Mouse (Mus musculus) embryonic facial prominence, embryonic 15.5 days (tissue): Measurements from ENCODE around the gene Prpf40a. TPM values are rescaled to one million over a fixed set of nuclear protein-coding genes. Genes with fewer than 3 reads are reported as not detected.

ENCODE experiments used
- ATAC-seq: fragments of 200-750 bp; cut with Nextera tagmentation; 2 replicates; pipeline ENCODE4 v1.8.0; 2017; ENCODE audit warnings: low read depth, moderate TSS enrichment; ENCODE audit not compliant: insufficient number of reproducible peaks, low FRiP score, low TSS enrichment
- H3K27ac ChIP-seq: fragments of 300-500 bp; sonication (generic); replicated peaks from 2 replicates; pipeline ENCODE4 v1.5.1; 2015; ENCODE audit warnings: mild to moderate bottlenecking, inconsistent platforms
- H3K27me3 ChIP-seq: fragments of 300-500 bp; sonication (generic); 2 replicates; pipeline ENCODE4 v1.6.1; 2015; ENCODE audit warnings: inconsistent platforms
- H3K36me3 ChIP-seq: fragments of 300-500 bp; sonication (generic); 2 replicates; pipeline ENCODE4 v1.6.1; 2015; ENCODE audit warnings: mild to moderate bottlenecking, inconsistent platforms
- H3K4me1 ChIP-seq: fragments of 300-500 bp; sonication (generic); 2 replicates; pipeline ENCODE4 v1.6.1; 2015; ENCODE audit warnings: inconsistent platforms
- H3K4me2 ChIP-seq: fragments of 300-500 bp; sonication (generic); replicated peaks from 2 replicates; pipeline ENCODE4 v1.6.1; 2015; ENCODE audit warnings: mild to moderate bottlenecking, inconsistent platforms
- H3K4me3 ChIP-seq: fragments of 300-500 bp; sonication (generic); replicated peaks from 2 replicates; pipeline ENCODE4 v1.5.1; 2015; ENCODE audit warnings: mild to moderate bottlenecking, inconsistent platforms
- H3K9ac ChIP-seq: fragments of 300-500 bp; sonication (generic); 2 replicates; pipeline ENCODE4 v1.6.1; 2015; ENCODE audit warnings: inconsistent platforms
- H3K9me3 ChIP-seq: fragments of 300-500 bp; sonication (generic); replicated peaks from 2 replicates; pipeline ENCODE4 v1.6.1; 2016; ENCODE audit warnings: inconsistent platforms
- WGBS: fragments of 180-500 bp; shearing (Covaris S2); methylation state at CpG from one replicate; pipeline ENCODE4 v1.1.7; 2015; 5-methylcytosine and 5-hydroxymethylcytosine counted together
- polyA plus RNA-seq: library from polyadenylated mRNA; unstranded; fragments of >200 nt; fragmentation: Nextera tagmentation; extraction: Ambion mirVana; gene quantifications from 2 replicates; pipeline ENCODE4 v1.2.1, GENCODE M21; 2015

Prpf40a gene
- polyA plus RNA-seq = 126 and 130 TPM in 2 replicates

- H3K4me2 ChIP-seq = peak within 1 kb of the TSS; percentile 60
- H3K27me3 ChIP-seq = no peaks in the 10 kb centered on the region
- H3K36me3 ChIP-seq = peaks cover 8% of the 10 kb centered on the region; the same call in 1 of the 2 replicates
- H3K9ac ChIP-seq = peak within 1 kb of the TSS; percentile 93
- WGBS = under 1% methylated on average over 53 of the region's 53 CpGs
- H3K27ac ChIP-seq = peak within 1 kb of the TSS; percentile 99
- peaks cover 10% of the 10 kb centered on the region for H3K4me1 ChIP-seq
- H3K4me3 ChIP-seq = peak within 1 kb of the TSS; percentile 82
- ATAC-seq = peak; percentile 98
- no peaks in the 10 kb centered on the region for H3K9me3 ChIP-seq
Observed at GRCm38 (mm10) chr2:53190684-53191511, at the start of gene Prpf40a. Gene Prpf40a (minus strand): TSS chr2:53191284.

GRCm38 (mm10) chr2:53222242-53222641 lies 31.2 kb upstream of the Prpf40a start:
- no peak for ATAC-seq

GRCm38 (mm10) chr2:53213493-53213892 lies 22.4 kb upstream of the Prpf40a start:
- WGBS = 90% methylated on average over 1 of the region's 1 CpGs
- Histone ChIP-seq H3K27me3 (no peaks in the 10 kb centered on the region), H3K9ac (no peak overlapping the region), H3K36me3 (peaks cover 28% of the 10 kb centered on the region), H3K4me2 (no peak overlapping the region), H3K9me3 (no peaks in the 10 kb centered on the region), H3K4me1 (no peaks in the 10 kb centered on the region), H3K27ac (no peak overlapping the region), H3K4me3 (no peak overlapping the region)
- no peak for ATAC-seq

More at GRCm38 (mm10) chr2:53222242-53222641, 31.2 kb upstream of the Prpf40a start:
- Histone ChIP-seq H3K27ac (no peak overlapping the region), H3K4me3 (no peak overlapping the region), H3K36me3 (peaks cover 12% of the 10 kb centered on the region), H3K4me1 (no peaks in the 10 kb centered on the region), H3K9ac (no peak overlapping the region), H3K27me3 (no peaks in the 10 kb centered on the region), H3K4me2 (no peak overlapping the region), H3K9me3 (no peaks in the 10 kb centered on the region)
- 92% methylated on average over 5 of the region's 5 CpGs for WGBS

- ATAC-seq = no peak
- Histone ChIP-seq H3K4me1 (no peaks in the 10 kb centered on the region), H3K4me3 (no peak overlapping the region), H3K36me3 (peaks cover 7% of the 10 kb centered on the region; the same call in 1 of the 2 replicates), H3K27me3 (no peaks in the 10 kb centered on the region), H3K4me2 (no peak overlapping the region), H3K9ac (no peak overlapping the region), H3K27ac (no peak overlapping the region), H3K9me3 (no peaks in the 10 kb centered on the region)
Observed at GRCm38 (mm10) chr2:53206749-53207148, 15.7 kb upstream of the Prpf40a start.

GRCm38 (mm10) chr2:53204373-53205274 lies 13.5 kb upstream of the Prpf40a start:
- 61% methylated on average over 5 of the region's 5 CpGs for WGBS
- Histone ChIP-seq H3K4me1 (no peaks in the 10 kb centered on the region), H3K4me3 (no peak overlapping the region), H3K4me2 (no peak overlapping the region), H3K9me3 (no peaks in the 10 kb centered on the region), H3K36me3 (peaks cover 8% of the 10 kb centered on the region), H3K27ac (no peak overlapping the region), H3K9ac (no peak overlapping the region), H3K27me3 (no peaks in the 10 kb centered on the region)
- ATAC-seq = no peak

GRCm38 (mm10) chr2:53200164-53200885 lies 9.2 kb upstream of the Prpf40a start:
- Histone ChIP-seq H3K27ac (no peak overlapping the region), H3K4me2 (no peak overlapping the region), H3K27me3 (no peaks in the 10 kb centered on the region), H3K4me1 (no peaks in the 10 kb centered on the region), H3K9ac (no peak overlapping the region), H3K36me3 (peaks cover 17% of the 10 kb centered on the region), H3K9me3 (no peaks in the 10 kb centered on the region), H3K4me3 (no peak overlapping the region)
- WGBS = 78% methylated on average over 4 of the region's 4 CpGs
- ATAC-seq = no peak

- H3K4me1 ChIP-seq = no peaks in the 10 kb centered on the region
- peaks cover 20% of the 10 kb centered on the region for H3K36me3 ChIP-seq
- no peak overlapping the region for H3K9ac ChIP-seq
- no peak overlapping the region for H3K4me2 ChIP-seq
- H3K9me3 ChIP-seq = no peaks in the 10 kb centered on the region
- WGBS = 44% methylated on average over 1 of the region's 1 CpGs
- H3K27me3 ChIP-seq = no peaks in the 10 kb centered on the region
- H3K4me3 ChIP-seq = no peak overlapping the region
- ATAC-seq = no peak
- H3K27ac ChIP-seq = no peak overlapping the region
Observed at GRCm38 (mm10) chr2:53199203-53199602, 8.1 kb upstream of the Prpf40a start.

GRCm38 (mm10) chr2:53196431-53196830 lies 5.3 kb upstream of the Prpf40a start:
- Histone ChIP-seq H3K9ac (no peak overlapping the region), H3K4me3 (no peak overlapping the region), H3K36me3 (peaks cover 20% of the 10 kb centered on the region), H3K27me3 (no peaks in the 10 kb centered on the region), H3K9me3 (no peaks in the 10 kb centered on the region), H3K4me2 (no peak overlapping the region), H3K27ac (no peak overlapping the region), H3K4me1 (peaks cover 4% of the 10 kb centered on the region; the same call in 1 of the 2 replicates)
- WGBS = 91% methylated on average over 10 of the region's 10 CpGs
- no peak for ATAC-seq

GRCm38 (mm10) chr2:53192386-53192785 lies 1.3 kb upstream of the Prpf40a start:
- Histone ChIP-seq H3K36me3 (peaks cover 12% of the 10 kb centered on the region), H3K4me2 (peak overlapping the region; percentile 60), H3K27me3 (no peaks in the 10 kb centered on the region), H3K9ac (peak overlapping the region; percentile 75), H3K9me3 (no peaks in the 10 kb centered on the region), H3K4me1 (peaks cover 10% of the 10 kb centered on the region), H3K27ac (peak overlapping the region; percentile 99), H3K4me3 (peak overlapping the region; percentile 82)
- under 1% methylated on average over 20 of the region's 20 CpGs for WGBS
- ATAC-seq = no peak

GRCm38 (mm10) chr2:53191523-53192220 lies 588 bp upstream of the Prpf40a start, which contains the start of gene Arl6ip6:
Gene Arl6ip6 (plus strand): TSS chr2:53191726.
- H3K4me1 ChIP-seq = peaks cover 10% of the 10 kb centered on the region
- ATAC-seq = peak; percentile 91
- H3K4me2 ChIP-seq = peak within 1 kb of the TSS; percentile 60
- H3K9me3 ChIP-seq = no peaks in the 10 kb centered on the region
- peaks cover 12% of the 10 kb centered on the region for H3K36me3 ChIP-seq
- no peaks in the 10 kb centered on the region for H3K27me3 ChIP-seq
- H3K27ac ChIP-seq = peak within 1 kb of the TSS; percentile 99
- peak within 1 kb of the TSS; percentile 82 for H3K4me3 ChIP-seq
- WGBS = under 1% methylated on average over 80 of the region's 82 CpGs
- peak within 1 kb of the TSS; percentile 93 for H3K9ac ChIP-seq
